Mouse (Mus musculus): Measurements from ENCODE around the gene Nudt17. TPM values are rescaled to one million over a fixed set of nuclear protein-coding genes. Genes with fewer than 3 reads are reported as not detected.
"Not testable (repeated sequence)": the region's sequence is repeated elsewhere in the genome, so short reads cannot be mapped to it uniquely, and the experiment has no call there.

Nudt17 gene
- polyA plus RNA-seq, 1 experiment from 2014 or later, result 24.7 TPM

DNA sequence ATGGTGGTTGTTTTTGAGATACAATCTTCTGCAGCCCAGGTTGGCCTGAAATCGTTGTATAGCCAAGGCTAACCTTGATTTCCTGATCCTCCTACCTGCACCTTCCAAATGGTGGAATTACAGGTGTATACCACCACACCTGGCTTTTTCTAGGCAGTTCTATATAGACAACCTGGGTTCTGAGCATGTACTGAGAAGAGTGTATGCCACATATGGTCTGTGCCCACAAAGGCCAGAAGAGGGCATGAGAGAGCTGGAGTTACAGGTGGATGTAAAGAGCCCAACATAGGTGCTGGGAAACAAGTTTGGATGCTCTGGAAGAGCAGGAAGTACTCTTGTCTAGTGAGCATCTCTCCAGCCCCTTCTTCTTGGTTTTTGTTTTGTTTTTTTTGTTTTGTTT lies 41.0 kb downstream of the Nudt17 start:
- no peaks in the 10 kb centered on the region for H3K36me3 ChIP-seq
- H3K4me2 ChIP-seq, result no peak overlapping the region
- ATAC-seq (ENCODE audit: low FRiP score), result no peak
- no peak overlapping the region for H3K4me3 ChIP-seq (replicated peaks)
- 33% methylated on average over 1 of the region's 1 CpGs for WGBS
- no peaks in the 10 kb centered on the region for H3K9me3 ChIP-seq (replicated peaks)
- no peak overlapping the region for H3K27ac ChIP-seq (replicated peaks)
- H3K9ac ChIP-seq (replicated peaks), result no peak overlapping the region
- H3K27me3 ChIP-seq (replicated peaks), result peaks cover 9% of the 10 kb centered on the region; the same call in 1 of the 2 replicates
- peaks cover 20% of the 10 kb centered on the region for H3K4me1 ChIP-seq

DNA sequence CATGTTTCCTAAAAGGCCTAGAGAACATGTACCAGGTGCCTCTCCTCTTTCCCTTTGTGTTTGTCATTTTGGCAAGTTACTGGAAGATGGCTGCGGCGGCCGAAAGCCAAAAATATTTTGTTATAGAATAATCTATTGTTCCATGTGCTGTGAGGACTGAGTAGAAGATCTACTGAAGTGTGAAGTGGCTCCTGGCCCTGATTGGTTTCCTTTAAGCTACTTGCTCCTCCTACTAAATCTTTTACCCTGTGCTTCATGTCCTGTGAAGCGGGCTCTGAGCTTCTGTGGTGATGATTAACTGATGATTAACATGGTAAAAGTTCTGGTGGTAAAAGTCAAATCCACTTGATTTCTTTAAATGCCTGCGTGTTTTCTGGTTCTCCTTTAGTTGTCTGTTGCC lies 41.4 kb downstream of the Nudt17 start:
- no peaks in the 10 kb centered on the region for H3K36me3 ChIP-seq
- peaks cover 9% of the 10 kb centered on the region; the same call in 1 of the 2 replicates for H3K27me3 ChIP-seq (replicated peaks)
- H3K4me2 ChIP-seq, result no peak overlapping the region
- peaks cover 20% of the 10 kb centered on the region for H3K4me1 ChIP-seq
- H3K9ac ChIP-seq (replicated peaks), result no peak overlapping the region
- H3K27ac ChIP-seq (replicated peaks), result no peak overlapping the region
- ATAC-seq (ENCODE audit: low FRiP score), result no peak
- H3K4me3 ChIP-seq (replicated peaks), result no peak overlapping the region
- 92% methylated on average over 5 of the region's 5 CpGs for WGBS
- no peaks in the 10 kb centered on the region for H3K9me3 ChIP-seq (replicated peaks)

DNA sequence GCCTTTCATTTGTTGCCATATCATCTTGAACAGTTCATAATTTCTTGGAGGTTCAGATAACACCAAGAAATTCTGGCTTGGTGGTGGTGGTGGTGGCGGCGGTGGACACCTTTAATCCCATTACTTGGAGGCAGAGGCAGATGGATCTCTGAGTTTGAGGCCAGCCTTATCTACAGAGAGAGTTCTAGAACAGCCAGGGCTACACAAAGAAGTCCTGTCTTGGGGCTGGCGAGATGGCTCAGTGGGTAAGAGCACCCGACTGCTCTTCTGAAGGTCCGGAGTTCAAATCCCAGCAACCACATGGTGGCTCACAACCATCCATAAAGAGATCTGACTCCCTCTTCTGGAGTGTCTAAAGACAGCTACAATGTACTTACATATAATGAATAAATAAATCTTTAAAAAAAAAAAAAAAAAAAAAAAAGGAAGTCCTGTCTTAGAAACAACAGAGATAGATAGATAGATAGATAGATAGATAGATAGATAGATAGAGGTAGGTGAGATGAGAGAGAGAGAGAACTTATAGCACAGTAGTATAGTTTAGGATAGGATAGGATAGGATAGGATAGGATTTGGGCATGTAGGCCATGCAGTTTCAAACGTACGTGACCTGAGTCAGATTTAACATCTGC lies 42.5 kb downstream of the Nudt17 start:
- 90% methylated on average over 7 of the region's 7 CpGs for WGBS
- H3K4me2 ChIP-seq; H3K4me3 ChIP-seq (replicated peaks); H3K9me3 ChIP-seq (replicated peaks); ATAC-seq (ENCODE audit: low FRiP score); H3K9ac ChIP-seq (replicated peaks); H3K27ac ChIP-seq (replicated peaks); H3K27me3 ChIP-seq (replicated peaks); H3K36me3 ChIP-seq: not testable (repeated sequence)
- H3K4me1 ChIP-seq, result peaks cover 20% of the 10 kb centered on the region

DNA sequence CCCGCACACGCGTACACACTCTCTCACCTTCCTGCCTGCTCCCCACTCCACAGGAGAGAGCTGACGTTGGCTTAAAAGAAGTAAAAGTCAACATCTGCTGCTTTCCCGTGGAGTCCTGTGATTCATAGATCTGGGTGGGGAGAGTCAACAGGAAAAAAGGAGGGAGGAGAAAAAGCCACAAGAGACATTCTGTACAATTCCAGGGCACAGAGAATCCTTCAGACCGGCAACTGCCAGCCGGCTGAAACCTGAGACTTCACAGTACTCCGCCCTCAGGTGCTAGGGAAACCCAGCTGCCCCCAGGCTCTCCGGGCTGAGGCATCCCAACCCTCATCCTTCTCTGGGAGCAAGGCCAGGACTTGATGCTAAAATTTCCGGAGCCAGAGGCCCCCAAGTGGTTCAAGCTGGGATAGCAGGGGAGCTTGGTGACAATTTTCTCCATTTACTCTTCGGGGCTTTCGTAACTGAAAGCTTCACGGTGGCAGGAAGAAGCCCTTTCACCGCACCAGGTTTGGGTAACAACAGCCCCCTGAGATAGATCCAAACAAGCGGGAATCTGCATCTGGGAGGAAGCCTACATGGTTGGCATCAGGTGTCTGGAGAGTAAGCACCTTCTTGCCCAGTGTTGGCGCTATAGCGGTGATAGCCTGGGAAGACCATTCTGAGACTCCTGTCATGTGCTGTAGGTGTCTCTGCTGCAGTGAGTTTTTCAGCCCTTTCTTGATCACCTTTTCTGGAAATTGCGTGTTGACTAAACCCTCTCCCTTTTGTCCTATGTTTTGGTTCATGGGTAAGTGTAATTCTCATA lies 44.7 kb downstream of the Nudt17 start:
- peak overlapping the region; percentile 29 for H3K4me3 ChIP-seq (replicated peaks)
- H3K9me3 ChIP-seq (replicated peaks), result no peaks in the 10 kb centered on the region
- peak overlapping the region; percentile 64 for H3K4me2 ChIP-seq
- no peaks in the 10 kb centered on the region for H3K27me3 ChIP-seq (replicated peaks)
- H3K27ac ChIP-seq (replicated peaks), result peak overlapping the region; percentile 72
- H3K36me3 ChIP-seq, result 0 out of 2 replicates have a peak, but pooled peaks cover 4% of the 10 kb centered on the region
- H3K4me1 ChIP-seq, result peaks cover 14% of the 10 kb centered on the region
- peak overlapping the region; percentile 34 for H3K9ac ChIP-seq (replicated peaks)
- ATAC-seq (ENCODE audit: low FRiP score), result peak; percentile 87
- 6% methylated on average over 17 of the region's 18 CpGs for WGBS

DNA sequence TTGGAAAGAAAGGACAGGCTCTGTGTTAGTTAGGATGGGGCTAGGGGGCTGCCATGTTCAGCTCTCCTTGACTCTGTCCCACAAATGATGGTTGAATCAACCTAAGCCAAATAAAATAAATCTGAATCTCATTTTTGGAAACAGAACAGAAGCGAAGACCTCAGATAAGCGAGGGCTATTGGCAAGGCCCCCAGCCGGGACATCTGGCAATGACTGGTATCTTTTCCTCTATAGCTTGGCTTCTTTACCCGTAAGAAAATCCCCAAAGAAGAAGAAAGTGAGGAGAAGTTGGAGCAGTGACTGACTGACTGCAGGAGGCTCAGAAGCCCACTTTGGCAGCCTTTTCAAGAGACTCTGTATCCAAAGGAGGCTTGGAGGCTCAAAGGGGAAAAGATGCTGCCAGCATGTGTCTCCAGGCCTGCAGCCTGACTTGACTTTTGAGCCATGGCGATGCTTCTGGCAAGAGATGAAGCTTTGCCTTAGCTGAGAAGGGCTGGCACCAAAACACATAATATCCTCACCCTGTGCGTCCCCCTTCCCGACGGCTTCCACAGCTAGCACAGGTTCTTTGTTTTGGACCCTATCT lies 45.5 kb downstream of the Nudt17 start:
- Histone ChIP-seq H3K4me2 (peak overlapping the region; percentile 64), H3K27me3 (replicated peaks) (no peaks in the 10 kb centered on the region), H3K27ac (replicated peaks) (peak overlapping the region; percentile 72), H3K4me1 (peaks cover 14% of the 10 kb centered on the region), H3K9ac (replicated peaks) (no peak overlapping the region), H3K36me3 (0 out of 2 replicates have a peak, but pooled peaks cover 4% of the 10 kb centered on the region), H3K9me3 (replicated peaks) (no peaks in the 10 kb centered on the region), H3K4me3 (replicated peaks) (peak overlapping the region; percentile 29)
- 45% methylated on average over 8 of the region's 8 CpGs for whole genome bisulfite sequencing
- ATAC-seq (ENCODE audit: low FRiP score), result peak; percentile 38; the same call in 1 of the 2 replicates

DNA sequence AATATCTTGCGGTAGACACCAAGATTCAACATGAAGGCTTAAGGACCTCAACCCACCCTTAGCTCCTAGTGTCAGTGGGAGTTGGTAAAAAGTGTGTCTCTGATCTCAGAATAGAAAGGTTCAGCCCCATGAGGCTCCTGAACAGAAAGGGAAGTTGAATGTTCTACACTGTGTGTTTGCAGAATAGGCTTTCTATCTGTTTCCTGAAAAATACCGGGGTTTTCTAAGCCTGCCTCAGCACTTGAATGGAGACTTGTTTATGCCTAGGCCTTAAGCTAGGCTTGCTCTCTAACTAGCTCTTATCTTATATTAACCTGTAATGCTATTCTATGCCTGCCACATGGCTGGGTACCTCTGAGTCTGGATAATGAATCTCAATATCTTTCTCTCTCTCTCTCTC lies 47.5 kb downstream of the Nudt17 start:
- no peak overlapping the region for H3K4me3 ChIP-seq (replicated peaks)
- no peak for ATAC-seq (ENCODE audit: low FRiP score)
- H3K4me1 ChIP-seq, result peaks cover 14% of the 10 kb centered on the region
- peaks cover 14% of the 10 kb centered on the region for H3K36me3 ChIP-seq
- WGBS, result 84% methylated on average over 2 of the region's 2 CpGs
- H3K9ac ChIP-seq (replicated peaks), result no peak overlapping the region
- no peak overlapping the region for H3K27ac ChIP-seq (replicated peaks)
- H3K27me3 ChIP-seq (replicated peaks), result no peaks in the 10 kb centered on the region
- H3K4me2 ChIP-seq, result no peak overlapping the region
- H3K9me3 ChIP-seq (replicated peaks), result no peaks in the 10 kb centered on the region

Other genes starting within 250 kb of the Nudt17 start
- 2.4 and 3.0 TPM in 2 replicates for gene Hfe2, start 183.4 kb downstream of the Nudt17 start, polyA plus RNA-seq (2015; fragmentation: Nextera tagmentation; extraction: Ambion mirVana)
- gene Txnip, start 150.6 kb downstream of the Nudt17 start, polyA plus RNA-seq (2015; fragmentation: Nextera tagmentation; extraction: Ambion mirVana), result 52.5 and 72.5 TPM in 2 replicates
- 1.8 TPM in 2 replicates for gene Gm16253, start 131.6 kb downstream of the Nudt17 start, polyA plus RNA-seq (2015; fragmentation: Nextera tagmentation; extraction: Ambion mirVana)
- gene Polr3gl, start 114.4 kb downstream of the Nudt17 start, polyA plus RNA-seq (2015; fragmentation: Nextera tagmentation; extraction: Ambion mirVana), result 35.2 and 35.8 TPM in 2 replicates
- gene Ankrd34a, start 111.9 kb downstream of the Nudt17 start, polyA plus RNA-seq (2015; fragmentation: Nextera tagmentation; extraction: Ambion mirVana), result 18.6 and 21.0 TPM in 2 replicates
- 5.6 and 6.3 TPM in 2 replicates for gene Lix1l, start 107.4 kb downstream of the Nudt17 start, polyA plus RNA-seq (2015; fragmentation: Nextera tagmentation; extraction: Ambion mirVana)
- gene Rbm8a, start 78.6 kb downstream of the Nudt17 start, polyA plus RNA-seq (2015; fragmentation: Nextera tagmentation; extraction: Ambion mirVana), result 108 and 109 TPM in 2 replicates
- 58.8 and 64.9 TPM in 2 replicates for gene Pex11b, start 73.2 kb downstream of the Nudt17 start, polyA plus RNA-seq (2015; fragmentation: Nextera tagmentation; extraction: Ambion mirVana)
- gene Gm42957, start 73.1 kb downstream of the Nudt17 start, polyA plus RNA-seq (2015; fragmentation: Nextera tagmentation; extraction: Ambion mirVana), result 0.06 and 0.20 TPM in 2 replicates
- gene Itga10, start 63.0 kb downstream of the Nudt17 start, polyA plus RNA-seq (2015; fragmentation: Nextera tagmentation; extraction: Ambion mirVana), result 1.3 and 1.4 TPM in 2 replicates
- 2.3 and 2.4 TPM in 2 replicates for gene Ankrd35, start 38.4 kb downstream of the Nudt17 start, polyA plus RNA-seq (2015; fragmentation: Nextera tagmentation; extraction: Ambion mirVana)
- 36.2 and 39.4 TPM in 2 replicates for gene Pias3, start 12.2 kb downstream of the Nudt17 start, polyA plus RNA-seq (2015; fragmentation: Nextera tagmentation; extraction: Ambion mirVana)
- gene Polr3c, start 19.1 kb upstream of the Nudt17 start, polyA plus RNA-seq (2015; fragmentation: Nextera tagmentation; extraction: Ambion mirVana), result 31.5 and 35.7 TPM in 2 replicates
- 76.7 and 77.9 TPM in 2 replicates for gene Rnf115, start 19.1 kb upstream of the Nudt17 start, polyA plus RNA-seq (2015; fragmentation: Nextera tagmentation; extraction: Ambion mirVana)
- gene Pdzk1, start 120.7 kb upstream of the Nudt17 start, polyA plus RNA-seq (2015; fragmentation: Nextera tagmentation; extraction: Ambion mirVana), result 0.12 and 0.34 TPM in 2 replicates
- gene Cd160, start 120.8 kb upstream of the Nudt17 start, polyA plus RNA-seq (2015; fragmentation: Nextera tagmentation; extraction: Ambion mirVana), result 0.19 and 6.5 TPM in 2 replicates
- 3.0 and 4.4 TPM in 2 replicates for gene Gja5, start 196.1 kb upstream of the Nudt17 start, polyA plus RNA-seq (2015; fragmentation: Nextera tagmentation; extraction: Ambion mirVana)
- gene Gpr89, start 196.8 kb upstream of the Nudt17 start, polyA plus RNA-seq (2015; fragmentation: Nextera tagmentation; extraction: Ambion mirVana), result 37.7 and 39.2 TPM in 2 replicates
- 0.03 and 0.05 TPM in 2 replicates for gene Gja8, start 217.5 kb upstream of the Nudt17 start, polyA plus RNA-seq (2015; fragmentation: Nextera tagmentation; extraction: Ambion mirVana)